Mouse (Mus musculus): Measurements from ENCODE around the gene Plk1.

GRCm38 (mm10) chr7:122184569-122184968, 25.3 kb downstream of the Plk1 start:
- no peak for TF ChIP-seq ZNF384 (IDR thresholded peaks at IDR 0.05; ENCODE audit: low read depth, low read length)
- no peak for TF ChIP-seq ZC3H11A (IDR thresholded peaks at IDR 0.05; ENCODE audit: borderline replicate concordance, low read depth, low read length)
- no peak for TF ChIP-seq CHD2 (IDR thresholded peaks at IDR 0.05; ENCODE audit: low read depth, low read length)
- TF ChIP-seq MAFK (IDR thresholded peaks at IDR 0.05; ENCODE audit: insufficient read depth, low read depth, low read length), result no peak
- TF ChIP-seq HCFC1 (IDR thresholded peaks at IDR 0.05; ENCODE audit: borderline replicate concordance, insufficient read depth, low read length), result no peak

All from ES-E14 (cell line).